Comparison of ENCODE assay signal across 7 mouse cellular contexts in the genomic region with DNA sequence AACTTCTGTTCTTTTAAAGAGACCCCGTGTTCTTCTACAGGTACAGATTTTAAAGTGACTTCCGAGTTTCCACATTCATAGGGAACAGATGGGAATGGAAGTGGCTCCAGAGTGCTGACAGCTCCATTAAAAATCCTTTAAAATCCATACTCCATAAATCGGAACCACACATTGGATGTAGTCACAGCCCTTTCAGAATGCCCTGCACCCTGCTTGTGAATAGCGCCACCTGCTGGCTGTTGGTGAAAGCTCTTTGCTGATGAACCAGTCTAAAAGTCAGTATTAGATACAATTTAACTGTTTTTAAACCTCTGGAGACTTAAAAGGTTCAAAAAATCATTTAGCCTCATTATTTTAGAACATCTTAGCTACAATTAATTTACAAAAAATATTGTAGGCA.
A peak's percentile ranks its signal among the peaks of the same experiment; 100 is the strongest.
DNase-seq lines count a peak whose midpoint lies in the region; ATAC-seq and TF ChIP-seq lines count a peak whose summit lies in the region.

No protein-coding gene starts in this region.

- DNase-seq in adrenal gland, adult 2 months, result peak; percentile 79
- DNase-seq in embryo, embryonic 11 days, result peak; percentile 90
- peak; percentile 53 to 54 for DNase-seq in layer of hippocampus, postnatal 36 days
- DNase-seq in spleen, postnatal 4 days (ENCODE audit: low spot score in 2 of 2), result peak; percentile 56 to 88

- no peak overlapping the region for H3K4me3 ChIP-seq in ES-Bruce4 (ENCODE audit: low read depth, low read length)
- no peak overlapping the region for H3K4me3 ChIP-seq in hindbrain, embryonic 12.5 days

- H3K4me2 ChIP-seq in hindbrain, embryonic 12.5 days (replicated peaks), result peak overlapping the region; percentile 5; the same call in 1 of the 2 replicates

- no peak for TF ChIP-seq POLR2A in ES-Bruce4 (IDR thresholded peaks at IDR 0.05; ENCODE audit: insufficient read depth, low read length)

- no peak overlapping the region for H3K27ac ChIP-seq in ES-Bruce4 (ENCODE audit: insufficient read depth, low read length)
- H3K27ac ChIP-seq in hindbrain, embryonic 12.5 days, result peak overlapping the region; percentile 60; the same call in 1 of the 2 replicates

- H3K27me3 ChIP-seq in ES-Bruce4 (ENCODE audit: control insufficient read depth, insufficient read depth, low read length, poor library complexity, severe bottlenecking), result no peaks in the 10 kb centered on the region
- H3K27me3 ChIP-seq in hindbrain, embryonic 12.5 days, result peaks cover 5% of the 10 kb centered on the region

- peak; percentile 90 for TF ChIP-seq CTCF in ES-Bruce4 (IDR thresholded peaks at IDR 0.05; ENCODE audit: low read depth, low read length)

- no peak for ATAC-seq in hindbrain, embryonic 12.5 days (ENCODE audit: low FRiP score)
- ATAC-seq in monocyte, adult 5-6 weeks (replicated peaks; ENCODE audit: insufficient number of reproducible peaks, low FRiP score, low TSS enrichment, poor library complexity, severe bottlenecking), result 0 out of 2 replicates have a peak, but pooled peaks have one; percentile 59

- H3K4me1 ChIP-seq in ES-Bruce4 (ENCODE audit: control insufficient read depth, insufficient read depth, low read length), result no peaks in the 10 kb centered on the region
- peaks cover 26% of the 10 kb centered on the region for H3K4me1 ChIP-seq in hindbrain, embryonic 12.5 days

- no peak overlapping the region for H3K9ac ChIP-seq in ES-Bruce4 (ENCODE audit: low read depth, poor library complexity, severe bottlenecking)
- no peak overlapping the region for H3K9ac ChIP-seq in hindbrain, embryonic 12.5 days

- no peak for TF ChIP-seq EP300 in ES-Bruce4 (IDR thresholded peaks at IDR 0.05; ENCODE audit: insufficient read depth, low read depth, low read length)

- no peaks in the 10 kb centered on the region for H3K36me3 ChIP-seq in ES-Bruce4 (ENCODE audit: control insufficient read depth, insufficient read depth, low read length, poor library complexity, severe bottlenecking)
- no peaks in the 10 kb centered on the region for H3K36me3 ChIP-seq in hindbrain, embryonic 12.5 days

- no peaks in the 10 kb centered on the region for H3K9me3 ChIP-seq in ES-Bruce4 (replicated peaks; ENCODE audit: control insufficient read depth, insufficient read depth, low read length, poor library complexity, severe bottlenecking)
- no peaks in the 10 kb centered on the region for H3K9me3 ChIP-seq in hindbrain, embryonic 12.5 days (replicated peaks)

- WGBS in hindbrain, embryonic 12.5 days, result 26% methylated on average over 4 of the region's 4 CpGs
